Mouse (Mus musculus): ENCODE measurements around the gene Pglyrp2. TPM values are rescaled to one million over a fixed set of nuclear protein-coding genes. Genes with fewer than 3 reads are reported as not detected.

Gene Pglyrp2
- total RNA-seq, 1 experiment: not detected

DNA sequence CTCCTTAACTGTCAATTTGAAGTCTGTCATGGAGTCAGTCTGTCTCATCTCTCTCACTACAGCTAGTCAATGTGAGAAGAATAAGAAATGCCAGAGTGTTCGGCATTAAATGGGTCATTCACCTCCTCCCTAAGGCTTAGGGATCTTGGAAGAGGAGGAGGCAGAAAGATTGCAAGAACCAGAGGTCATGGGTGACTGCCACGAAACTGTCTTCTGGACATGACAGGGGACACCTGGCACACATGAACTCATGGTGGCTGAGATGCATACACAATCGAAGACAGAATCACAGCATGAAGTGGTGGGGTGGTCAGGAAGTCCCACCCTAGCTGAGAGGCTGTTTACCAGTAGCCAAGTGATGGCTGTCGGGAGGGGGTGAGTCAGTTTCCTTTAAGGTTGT is 10.4 kb upstream of the Pglyrp2 start:
- Histone ChIP-seq H3K9me3 (ENCODE audit: control insufficient read depth, insufficient read depth, low read depth, low read length) (no peaks in the 10 kb centered on the region), H3K4me3 (ENCODE audit: insufficient read depth in 1 of 2, low read depth in 1 of 2, low read length in 2 of 2, poor library complexity in 1 of 2, severe bottlenecking in 1 of 2) (no peak overlapping the region), H3K36me3 (ENCODE audit: control insufficient read depth, insufficient read depth, low read length, poor library complexity, severe bottlenecking) (no peaks in the 10 kb centered on the region), H3K9ac (ENCODE audit: insufficient read depth, low read depth, low read length, poor library complexity, severe bottlenecking) (no peak overlapping the region), H3K27ac (ENCODE audit: insufficient read depth, low read depth, low read length, poor library complexity, severe bottlenecking) (no peak overlapping the region), H3K4me1 (ENCODE audit: control insufficient read depth in 2 of 2, insufficient read depth in 2 of 2, low read length in 2 of 2, poor library complexity in 1 of 2) (no peaks in the 10 kb centered on the region; a peak in 1 of 4 replicates)
- in situ Hi-C loops (cut with MboI; ENCODE audit: low sequenced_read_pairs in 2 of 2, unreplicated experiment in 2 of 2): no loop called here
- no peak for DNase-seq (ENCODE audit: low read depth, low spot score)
- no peak for TF ChIP-seq HCFC1 (IDR thresholded peaks at IDR 0.05; ENCODE audit: borderline replicate concordance, insufficient read depth, low read length)

DNA sequence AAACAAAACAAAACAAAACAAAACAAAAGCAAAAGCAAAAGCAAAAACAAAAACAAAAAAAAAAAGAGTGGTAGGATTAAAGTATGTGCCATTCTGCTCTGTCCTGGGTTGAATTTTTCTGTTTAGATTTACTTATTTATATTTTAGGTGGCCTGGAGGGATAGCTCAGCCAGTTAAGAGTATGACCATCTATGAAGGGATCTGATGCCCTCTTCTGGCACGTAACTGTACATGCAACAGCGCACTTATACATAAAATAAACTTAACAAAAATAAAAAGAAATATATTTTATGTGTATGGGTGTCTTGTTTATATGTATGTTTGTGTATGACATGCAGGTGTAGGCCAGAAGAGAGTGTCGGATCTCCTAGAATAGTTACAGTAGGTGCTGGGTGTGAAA is 8.0 kb upstream of the Pglyrp2 start:
- H3K4me3 ChIP-seq (ENCODE audit: insufficient read depth in 1 of 2, low read depth in 1 of 2, low read length in 2 of 2, poor library complexity in 1 of 2, severe bottlenecking in 1 of 2): no peak overlapping the region
- DNase-seq (ENCODE audit: low read depth, low spot score): no peak
- no peaks in the 10 kb centered on the region; a peak in 1 of 4 replicates for H3K4me1 ChIP-seq (ENCODE audit: control insufficient read depth in 2 of 2, insufficient read depth in 2 of 2, low read length in 2 of 2, poor library complexity in 1 of 2)
- no peaks in the 10 kb centered on the region for H3K36me3 ChIP-seq (ENCODE audit: control insufficient read depth, insufficient read depth, low read length, poor library complexity, severe bottlenecking)
- H3K27ac ChIP-seq (ENCODE audit: insufficient read depth, low read depth, low read length, poor library complexity, severe bottlenecking): no peak overlapping the region
- H3K9me3 ChIP-seq (ENCODE audit: control insufficient read depth, insufficient read depth, low read depth, low read length): no peaks in the 10 kb centered on the region
- in situ Hi-C loops (cut with MboI; ENCODE audit: low sequenced_read_pairs in 2 of 2, unreplicated experiment in 2 of 2): no loop called here
- H3K9ac ChIP-seq (ENCODE audit: insufficient read depth, low read depth, low read length, poor library complexity, severe bottlenecking): no peak overlapping the region
- TF ChIP-seq CHD2 (IDR thresholded peaks at IDR 0.05; ENCODE audit: low read depth, low read length) (no peak), ZC3H11A (IDR thresholded peaks at IDR 0.05; ENCODE audit: borderline replicate concordance, low read depth, low read length) (no peak), ZNF384 (IDR thresholded peaks at IDR 0.05; ENCODE audit: low read depth, low read length) (no peak), MAFK (IDR thresholded peaks at IDR 0.05; ENCODE audit: insufficient read depth, low read depth, low read length) (no peak), HCFC1 (IDR thresholded peaks at IDR 0.05; ENCODE audit: borderline replicate concordance, insufficient read depth, low read length) (no peak)

DNA sequence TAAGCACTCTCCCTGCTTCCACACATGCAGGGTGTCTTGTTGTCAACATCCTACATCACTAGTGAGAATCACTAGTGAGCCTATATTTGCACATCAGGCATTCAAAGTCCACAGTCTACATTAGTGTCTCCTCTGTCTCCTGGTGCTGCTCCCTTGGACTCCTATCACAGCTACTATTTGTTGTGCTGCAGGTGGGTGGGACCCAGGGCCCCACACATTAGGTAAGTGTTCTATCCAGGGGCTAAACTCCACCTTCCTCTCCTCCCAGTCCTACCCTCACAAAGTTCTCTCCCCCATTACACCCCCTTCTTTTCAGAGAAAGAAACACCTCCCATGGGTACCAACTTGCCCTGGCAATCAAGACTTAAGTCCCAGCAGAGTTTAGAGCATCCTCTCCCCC is 2.6 kb upstream of the Pglyrp2 start:
- H3K36me3 ChIP-seq (ENCODE audit: control insufficient read depth, insufficient read depth, low read length, poor library complexity, severe bottlenecking): no peaks in the 10 kb centered on the region
- no peak overlapping the region for H3K27ac ChIP-seq (ENCODE audit: insufficient read depth, low read depth, low read length, poor library complexity, severe bottlenecking)
- H3K9ac ChIP-seq (ENCODE audit: insufficient read depth, low read depth, low read length, poor library complexity, severe bottlenecking): no peak overlapping the region
- H3K9me3 ChIP-seq (ENCODE audit: control insufficient read depth, insufficient read depth, low read depth, low read length): no peaks in the 10 kb centered on the region
- TF ChIP-seq CHD2 (IDR thresholded peaks at IDR 0.05; ENCODE audit: low read depth, low read length): no peak
- TF ChIP-seq MAFK (IDR thresholded peaks at IDR 0.05; ENCODE audit: insufficient read depth, low read depth, low read length): no peak
- no peak for TF ChIP-seq ZNF384 (IDR thresholded peaks at IDR 0.05; ENCODE audit: low read depth, low read length)
- DNase-seq (ENCODE audit: low read depth, low spot score): no peak
- no peaks in the 10 kb centered on the region for H3K4me1 ChIP-seq (ENCODE audit: control insufficient read depth in 2 of 2, insufficient read depth in 2 of 2, low read length in 2 of 2, poor library complexity in 1 of 2)
- in situ Hi-C loops (cut with MboI; ENCODE audit: low sequenced_read_pairs in 2 of 2, unreplicated experiment in 2 of 2): no loop called here
- no peak overlapping the region for H3K4me3 ChIP-seq (ENCODE audit: insufficient read depth in 1 of 2, low read depth in 1 of 2, low read length in 2 of 2, poor library complexity in 1 of 2, severe bottlenecking in 1 of 2)

DNA sequence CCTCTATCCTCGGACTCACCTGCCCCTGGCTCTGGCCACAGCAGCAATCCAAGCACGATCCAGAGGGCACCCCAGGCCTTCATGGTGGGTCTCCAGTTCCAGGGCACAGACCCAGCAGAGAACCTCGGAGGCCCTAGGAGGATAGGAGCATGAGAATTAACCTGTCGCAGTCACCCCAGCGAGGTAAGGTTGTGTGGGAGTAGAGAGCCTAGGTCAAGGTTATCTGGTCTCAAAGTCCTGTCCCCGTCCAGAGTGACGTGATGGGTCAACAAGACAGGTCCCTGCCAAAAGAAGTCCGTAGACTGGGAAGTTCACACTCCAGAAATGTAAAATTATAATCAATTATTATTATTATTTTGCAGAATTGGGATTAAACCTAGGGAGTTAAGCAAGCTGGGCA is 3.2 kb downstream of the Pglyrp2 start:
- no peak for DNase-seq (ENCODE audit: low read depth, low spot score)
- Histone ChIP-seq H3K27ac (ENCODE audit: insufficient read depth, low read depth, low read length, poor library complexity, severe bottlenecking) (no peak overlapping the region), H3K4me3 (ENCODE audit: insufficient read depth in 1 of 2, low read depth in 1 of 2, low read length in 2 of 2, poor library complexity in 1 of 2, severe bottlenecking in 1 of 2) (no peak overlapping the region), H3K4me1 (ENCODE audit: control insufficient read depth in 2 of 2, insufficient read depth in 2 of 2, low read length in 2 of 2, poor library complexity in 1 of 2) (peaks cover 0 to 2% of the 10 kb centered on the region in 2 experiments; a peak in 1 of 4 replicates), H3K36me3 (ENCODE audit: control insufficient read depth, insufficient read depth, low read length, poor library complexity, severe bottlenecking) (no peaks in the 10 kb centered on the region), H3K9me3 (ENCODE audit: control insufficient read depth, insufficient read depth, low read depth, low read length) (no peaks in the 10 kb centered on the region), H3K9ac (ENCODE audit: insufficient read depth, low read depth, low read length, poor library complexity, severe bottlenecking) (no peak overlapping the region)
- TF ChIP-seq CHD2 (IDR thresholded peaks at IDR 0.05; ENCODE audit: low read depth, low read length) (no peak), ZC3H11A (IDR thresholded peaks at IDR 0.05; ENCODE audit: borderline replicate concordance, low read depth, low read length) (no peak), MAFK (IDR thresholded peaks at IDR 0.05; ENCODE audit: insufficient read depth, low read depth, low read length) (no peak), HCFC1 (IDR thresholded peaks at IDR 0.05; ENCODE audit: borderline replicate concordance, insufficient read depth, low read length) (no peak), ZNF384 (IDR thresholded peaks at IDR 0.05; ENCODE audit: low read depth, low read length) (no peak)
- in situ Hi-C loops (cut with MboI; ENCODE audit: low sequenced_read_pairs in 2 of 2, unreplicated experiment in 2 of 2): no loop called here

DNA sequence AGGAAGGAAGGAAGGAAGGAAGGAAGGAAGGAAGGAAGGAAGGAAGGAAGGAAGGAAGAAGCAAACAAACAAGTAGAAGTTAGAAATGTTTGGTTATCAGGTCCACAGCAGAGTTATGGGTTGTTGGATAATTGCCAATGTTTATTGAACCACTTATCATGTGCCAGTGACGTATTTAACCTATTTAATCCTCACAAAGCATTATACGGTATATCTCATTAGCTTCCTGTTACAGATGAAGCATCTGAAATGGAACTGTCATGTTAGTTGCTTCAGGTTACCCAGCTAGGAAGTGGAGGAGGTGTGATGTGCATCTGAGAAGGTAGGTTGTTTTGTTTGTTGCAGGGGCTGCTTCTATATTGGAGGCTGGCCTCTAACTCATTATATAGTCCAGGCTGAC is 4.0 kb downstream of the Pglyrp2 start:
- H3K9ac ChIP-seq (ENCODE audit: insufficient read depth, low read depth, low read length, poor library complexity, severe bottlenecking): no peak overlapping the region
- no peaks in the 10 kb centered on the region for H3K36me3 ChIP-seq (ENCODE audit: control insufficient read depth, insufficient read depth, low read length, poor library complexity, severe bottlenecking)
- H3K4me1 ChIP-seq (ENCODE audit: control insufficient read depth in 2 of 2, insufficient read depth in 2 of 2, low read length in 2 of 2, poor library complexity in 1 of 2): peaks cover 0 to 2% of the 10 kb centered on the region in 2 experiments; a peak in 1 of 4 replicates
- TF ChIP-seq HCFC1 (IDR thresholded peaks at IDR 0.05; ENCODE audit: borderline replicate concordance, insufficient read depth, low read length) (no peak), CHD2 (IDR thresholded peaks at IDR 0.05; ENCODE audit: low read depth, low read length) (no peak)
- H3K27ac ChIP-seq (ENCODE audit: insufficient read depth, low read depth, low read length, poor library complexity, severe bottlenecking): no peak overlapping the region
- H3K9me3 ChIP-seq (ENCODE audit: control insufficient read depth, insufficient read depth, low read depth, low read length): no peaks in the 10 kb centered on the region
- DNase-seq (ENCODE audit: low read depth, low spot score): no peak
- no peak overlapping the region for H3K4me3 ChIP-seq (ENCODE audit: insufficient read depth in 1 of 2, low read depth in 1 of 2, low read length in 2 of 2, poor library complexity in 1 of 2, severe bottlenecking in 1 of 2)
- in situ Hi-C loops (cut with MboI; ENCODE audit: low sequenced_read_pairs in 2 of 2, unreplicated experiment in 2 of 2): no loop called here

Measured in ES-E14 (cell line).